Mouse (Mus musculus) heart, adult 2 months (tissue): ENCODE measurements at regions not wholly inside any gene's neighbourhood (a gene's known extent, or its start where the extent isn't known, plus 50 kb on each side); places are given as distances from the start of the nearest gene placed in this dataset.

Source experiments
- DNase-seq, 2 experiments: peaks; one replicate each; pipeline ENCODE4 v3.0.0; 2021
- H3K27ac ChIP-seq: fragments of 200-600 bp; 2 replicates; pipeline ENCODE4 v1.8.1; 2022
- H3K27me3 ChIP-seq: fragments of 200-500 bp; 2 replicates; pipeline ENCODE4 v1.6.1; 2012; ENCODE audit warnings: mild to moderate bottlenecking, low read length, inconsistent platforms, mixed read lengths; ENCODE audit not compliant: control insufficient read depth, insufficient read depth
- H3K36me3 ChIP-seq: fragments of 200-500 bp; 2 replicates; pipeline ENCODE4 v1.6.1; 2012; ENCODE audit warnings: low read length, inconsistent platforms; ENCODE audit not compliant: control insufficient read depth, insufficient read depth
- H3K4me1 ChIP-seq: fragments of 200-500 bp; 2 replicates; pipeline ENCODE4 v1.6.1; 2011; ENCODE audit warnings: low read length; ENCODE audit not compliant: control insufficient read depth, insufficient read depth
- H3K4me3 ChIP-seq: fragments of 200-600 bp; 2 replicates; pipeline ENCODE4 v1.8.1; 2022
- H3K79me2 ChIP-seq: fragments of 200-500 bp; replicated peaks from 2 replicates; pipeline ENCODE4 v1.6.1; 2012; ENCODE audit warnings: mild to moderate bottlenecking, inconsistent platforms, low read length, moderate library complexity, mixed read lengths; ENCODE audit not compliant: control insufficient read depth, insufficient read depth
- H3K9ac ChIP-seq: fragments of 200-500 bp; 2 replicates; pipeline ENCODE4 v1.6.1; 2012; ENCODE audit warnings: low read depth, mild to moderate bottlenecking, control low read depth, inconsistent platforms, low read length, mixed read lengths
- CTCF ChIP-seq: fragments of 200-600 bp; IDR thresholded peaks from 2 replicates; pipeline ENCODE4 v1.8.1; 2022; ENCODE audit warnings: antibody characterized with exemption, mild to moderate bottlenecking, moderate library complexity
- EP300 ChIP-seq: fragments of 200-500 bp; IDR thresholded peaks from 2 replicates; pipeline ENCODE4 v1.6.1; 2011; ENCODE audit warnings: low read depth, low read length, control low read depth; ENCODE audit not compliant: insufficient read depth
- POLR2A ChIP-seq: fragments of 200-500 bp; IDR thresholded peaks from 2 replicates; pipeline ENCODE4 v1.6.1; 2011; ENCODE audit warnings: mild to moderate bottlenecking, low read depth, low read length, control low read depth; ENCODE audit not compliant: insufficient read depth
- WGBS: fragments of 180-500 bp; shearing (Covaris S2); methylation state at CpG from one replicate; pipeline ENCODE4 v1.1.7; 2018; 5-methylcytosine and 5-hydroxymethylcytosine counted together
- intact Hi-C: fragments of 180-260 bp; cut with DNase I; formaldehyde crosslinking; loops from one replicate; pipeline ENCODE4 v1.15.1; 2025

DNA sequence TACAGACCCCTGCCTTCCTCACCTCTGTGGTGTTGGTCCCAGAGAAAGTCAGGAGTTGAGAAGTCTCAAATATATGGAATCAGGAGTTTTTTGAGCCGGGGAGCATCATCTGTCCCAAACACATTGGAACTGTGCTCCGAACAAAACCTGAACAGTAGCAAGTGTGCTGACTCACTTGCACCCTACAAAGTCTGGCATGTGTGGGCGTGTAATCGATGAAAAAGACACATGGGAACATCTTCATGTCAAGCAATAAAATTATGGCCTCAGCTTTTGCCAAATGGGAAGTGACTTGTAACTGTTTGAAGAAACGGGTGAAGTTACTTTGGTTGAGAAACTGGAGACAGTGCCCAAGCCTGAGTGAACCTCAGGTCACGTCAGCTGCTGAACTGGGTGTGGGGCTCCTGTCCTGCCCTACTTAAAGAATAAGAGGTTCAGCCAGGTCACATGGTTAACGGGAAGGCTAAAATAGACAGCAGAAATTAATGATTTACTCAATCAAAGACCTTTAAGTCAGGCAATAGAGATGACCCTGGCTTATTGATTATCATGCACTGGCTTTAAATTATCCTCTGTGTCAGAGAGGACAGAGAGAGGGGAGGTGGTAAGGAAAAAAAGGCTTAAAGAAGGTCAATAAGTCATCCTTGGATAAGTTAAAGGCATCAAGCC lies 80.6 kb upstream of the Sel1l start:
- H3K4me3 ChIP-seq, result no peak overlapping the region
- no peak overlapping the region for H3K27ac ChIP-seq
- no peaks in the 10 kb centered on the region for H3K79me2 ChIP-seq
- H3K9ac ChIP-seq, result no peak overlapping the region
- H3K36me3 ChIP-seq, result no peaks in the 10 kb centered on the region
- no peaks in the 10 kb centered on the region for H3K4me1 ChIP-seq
- WGBS, result 72% methylated on average over 7 of the region's 7 CpGs
- DNase-seq, result no peak
- TF ChIP-seq POLR2A (no peak), EP300 (no peak), CTCF (no peak)
- H3K27me3 ChIP-seq, result no peaks in the 10 kb centered on the region
- intact Hi-C loops, result no loop called here

DNA sequence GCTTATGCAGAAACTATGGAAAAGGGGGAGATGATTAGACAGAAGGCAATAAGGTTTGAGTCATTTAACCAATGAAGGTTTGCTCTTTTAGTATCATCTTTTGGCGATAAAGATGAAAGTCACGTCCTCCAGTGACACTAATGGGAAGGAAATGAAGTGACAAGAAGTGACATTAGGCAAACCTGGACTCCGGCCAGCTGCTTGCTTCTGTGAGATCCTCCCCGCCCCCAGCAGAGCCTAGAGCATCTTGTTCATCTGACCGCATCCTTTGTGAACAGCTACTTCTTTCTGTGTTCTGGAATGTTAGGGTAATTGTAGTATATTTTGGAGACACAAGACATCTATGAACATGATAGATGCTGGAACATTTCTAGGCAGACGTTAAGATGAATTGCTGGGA lies 78.6 kb upstream of the Sel1l start:
- Histone ChIP-seq H3K27me3 (no peaks in the 10 kb centered on the region), H3K4me1 (no peaks in the 10 kb centered on the region), H3K4me3 (no peak overlapping the region), H3K36me3 (no peaks in the 10 kb centered on the region), H3K9ac (no peak overlapping the region), H3K79me2 (no peaks in the 10 kb centered on the region), H3K27ac (no peak overlapping the region)
- TF ChIP-seq EP300, result no peak
- TF ChIP-seq POLR2A, result no peak
- TF ChIP-seq CTCF, result no peak
- 46% methylated on average over 6 of the region's 6 CpGs for WGBS
- no peak for DNase-seq
- intact Hi-C loops, result no loop called here

DNA sequence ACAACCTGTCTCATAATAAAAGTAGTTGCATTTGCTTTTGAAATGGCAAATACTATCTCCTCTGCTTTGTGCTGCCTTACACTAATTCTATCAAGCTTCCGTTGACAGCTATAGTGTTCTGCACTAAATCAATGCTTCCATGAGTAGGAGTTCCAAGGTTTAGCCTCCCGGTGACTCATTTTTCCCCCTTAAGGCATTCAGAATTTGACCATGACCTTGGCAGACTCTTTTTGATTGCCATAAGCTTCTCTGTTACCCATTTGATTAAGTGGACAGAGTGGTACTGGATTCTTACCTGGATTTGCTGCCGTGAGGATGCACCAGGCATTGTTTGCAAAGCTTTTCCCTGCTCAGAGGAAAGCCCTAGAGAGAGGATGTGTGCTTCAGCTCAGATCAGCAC lies 66.5 kb upstream of the Sel1l start:
- H3K4me3 ChIP-seq, result no peak overlapping the region
- DNase-seq, result no peak
- H3K27ac ChIP-seq, result no peak overlapping the region
- whole genome bisulfite sequencing, result 38% methylated on average over 3 of the region's 3 CpGs
- H3K4me1 ChIP-seq, result no peaks in the 10 kb centered on the region
- TF ChIP-seq POLR2A, result no peak
- TF ChIP-seq CTCF, result no peak
- TF ChIP-seq EP300, result no peak
- H3K36me3 ChIP-seq, result no peaks in the 10 kb centered on the region
- H3K9ac ChIP-seq, result no peak overlapping the region
- no peaks in the 10 kb centered on the region for H3K27me3 ChIP-seq
- intact Hi-C loops, result no loop called here
- H3K79me2 ChIP-seq, result no peaks in the 10 kb centered on the region

DNA sequence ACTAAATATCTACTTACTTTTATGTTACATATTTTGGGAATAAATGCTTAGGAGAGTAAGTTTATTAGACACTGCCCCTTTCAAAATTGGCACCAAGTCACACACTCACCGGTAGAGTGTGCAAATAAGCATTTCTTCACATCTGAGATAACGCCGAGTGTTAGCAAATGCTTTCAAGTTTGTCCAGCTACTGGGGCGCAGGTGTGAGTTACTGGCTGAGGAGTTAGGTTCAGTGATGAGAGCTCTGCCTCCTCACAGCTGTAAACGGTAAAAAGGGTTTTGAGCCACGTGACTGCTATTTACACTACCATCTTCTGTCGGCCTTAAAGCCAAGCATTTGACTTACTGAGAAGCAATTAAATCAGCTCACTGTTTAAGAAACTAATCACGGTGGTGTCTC lies 61.6 kb upstream of the Sel1l start:
- H3K27me3 ChIP-seq, result no peaks in the 10 kb centered on the region
- no peak overlapping the region for H3K4me3 ChIP-seq
- WGBS, result 66% methylated on average over 8 of the region's 8 CpGs
- no peak overlapping the region for H3K27ac ChIP-seq
- H3K4me1 ChIP-seq, result no peaks in the 10 kb centered on the region
- intact Hi-C loops, result no loop called here
- no peak overlapping the region for H3K9ac ChIP-seq
- no peaks in the 10 kb centered on the region for H3K36me3 ChIP-seq
- TF ChIP-seq CTCF (no peak), POLR2A (no peak), EP300 (no peak)
- DNase-seq, result no peak
- H3K79me2 ChIP-seq, result no peaks in the 10 kb centered on the region
